27 mouse cellular contexts compared by ENCODE assay signal in genomic region chr2:129688036-129688625, GRCm38 (mm10). TPM values are rescaled to one million over a fixed set of nuclear protein-coding genes. Genes with fewer than 3 reads are reported as not detected.
"Had no signal": no experiment of that assay in that cellular context is flagged by ENCODE, and none has a peak within 500 bp of the region (broad histone marks: within the 10 kb centered on the region; RNA-seq: fewer than 3 reads in every experiment).

No protein-coding gene starts in this region.

- H3K9ac ChIP-seq: limb, embryonic 13.5 days; liver, embryonic 12.5 days; liver, embryonic 15.5 days; lung, embryonic 15.5 days; midbrain, embryonic 13.5 days; neural tube, embryonic 13.5 days had no signal

- H3K4me1 ChIP-seq: limb, embryonic 13.5 days; liver, embryonic 12.5 days; liver, embryonic 15.5 days; megakaryocyte, embryonic 14.5 days; neural tube, embryonic 13.5 days had no signal

- H3K27ac ChIP-seq: kidney, postnatal 0 days; limb, embryonic 10.5 days; limb, embryonic 13.5 days; liver, embryonic 12.5 days; liver, embryonic 15.5 days; lung, embryonic 15.5 days; midbrain, embryonic 10.5 days; midbrain, embryonic 13.5 days; neural tube, embryonic 13.5 days; stomach, postnatal 0 days had no signal

- DNase-seq: kidney, postnatal 25 days; layer of hippocampus, adult 9-11 months; liver; lung, adult 18-20 months; lung, postnatal 10 days; lung, postnatal 36 days; retina, postnatal 1 day; right cerebral cortex, postnatal 4 days; thymus, adult 2 months; thymus, postnatal 14 days; thymus, postnatal 4 days had no signal

- H3K4me3 ChIP-seq: layer of hippocampus, adult 2 months; limb, embryonic 10.5 days; limb, embryonic 13.5 days; liver, embryonic 12.5 days; liver, embryonic 15.5 days; lung, embryonic 15.5 days; megakaryocyte, embryonic 14.5 days; midbrain, embryonic 10.5 days; midbrain, embryonic 13.5 days; myocyte; neural tube, embryonic 13.5 days had no signal

- H3K36me3 ChIP-seq: limb, embryonic 10.5 days; limb, embryonic 13.5 days; liver, embryonic 12.5 days; liver, embryonic 15.5 days; lung, embryonic 15.5 days; midbrain, embryonic 10.5 days; midbrain, embryonic 13.5 days; neural tube, embryonic 13.5 days had no signal

- H3K9me3 ChIP-seq: limb, embryonic 10.5 days; limb, embryonic 13.5 days; liver, embryonic 12.5 days; liver, embryonic 15.5 days; lung, embryonic 15.5 days; megakaryocyte, embryonic 14.5 days; midbrain, embryonic 10.5 days; midbrain, embryonic 13.5 days; neural tube, embryonic 13.5 days had no signal

RNA-seq across cellular contexts. Expression of gene Pdyn, which starts 11.5 kb away (rescaled TPM):
- total RNA-seq: monocyte, adult 5-6 weeks; neutrophil, adult 5-6 weeks had no signal
- polyA plus RNA-seq: limb, embryonic 10.5 days; myocyte; stomach, embryonic 14.5 days had no signal
